Mouse (Mus musculus) lung, embryonic 14.5 days (tissue): ENCODE data around the gene Kcnh4. TPM values are rescaled to one million over a fixed set of nuclear protein-coding genes. Genes with fewer than 3 reads are reported as not detected.
A peak's percentile ranks its signal among the peaks of the same experiment; 100 is the strongest.

ENCODE experiments used
- ATAC-seq: fragments of 200-750 bp; cut with Nextera tagmentation; 2 replicates; pipeline ENCODE4 v1.8.0; 2017; ENCODE audit warnings: mild to moderate bottlenecking, moderate TSS enrichment, moderate library complexity; ENCODE audit not compliant: insufficient read depth
- DNase-seq: peaks from one replicate; pipeline ENCODE4 v3.0.0-alpha.2; 2015
- H3K27ac ChIP-seq: fragments of 300-500 bp; sonication (generic); 2 replicates; pipeline ENCODE4 v1.5.1; 2014; ENCODE audit warnings: low read depth, mild to moderate bottlenecking, moderate library complexity
- H3K27me3 ChIP-seq: fragments of 300-500 bp; sonication (generic); 2 replicates; pipeline ENCODE4 v1.6.1; 2014; ENCODE audit warnings: low read length, control low read depth; ENCODE audit not compliant: insufficient read depth
- H3K36me3 ChIP-seq: fragments of 300-500 bp; sonication (generic); 2 replicates; pipeline ENCODE4 v1.6.1; 2014; ENCODE audit warnings: control low read depth; ENCODE audit not compliant: insufficient read depth
- H3K4me1 ChIP-seq: fragments of 300-500 bp; sonication (generic); 2 replicates; pipeline ENCODE4 v1.6.1; 2014; ENCODE audit warnings: antibody characterized with exemption, control low read depth; ENCODE audit not compliant: insufficient read depth
- H3K4me2 ChIP-seq: fragments of 300-500 bp; sonication (generic); 2 replicates; pipeline ENCODE4 v1.6.1; 2014; ENCODE audit warnings: mild to moderate bottlenecking
- H3K4me3 ChIP-seq: fragments of 300-500 bp; sonication (generic); 2 replicates; pipeline ENCODE4 v1.5.1; 2014; ENCODE audit warnings: low read depth, low read length
- H3K9ac ChIP-seq: fragments of 300-500 bp; sonication (generic); 2 replicates; pipeline ENCODE4 v1.6.1; 2014
- H3K9me3 ChIP-seq: fragments of 300-500 bp; sonication (generic); 2 replicates; pipeline ENCODE4 v1.6.1; 2016; ENCODE audit warnings: low read depth, low read length, control low read depth
- CTCF ChIP-seq: IDR thresholded peaks from 2 replicates; pipeline ENCODE4 v1.5.1; 2016; ENCODE audit warnings: antibody characterized with exemption, low read depth
- WGBS: fragments of 180-500 bp; shearing (Covaris S2); extraction: QIAGEN DNeasy Blood & Tissue Kit; methylation state at CpG from one replicate; pipeline ENCODE4 v1.1.7; 2014; 5-methylcytosine and 5-hydroxymethylcytosine counted together
- polyA plus RNA-seq: library from polyadenylated mRNA; unstranded; fragments of >200 nt; fragmentation: Nextera tagmentation; extraction: Ambion mirVana; gene quantifications from 2 replicates; pipeline ENCODE4 v1.2.1, GENCODE M21; 2014

Kcnh4 gene
- polyA plus RNA-seq, 1 experiment from 2014 or later, result not detected

- no peak overlapping the region; the same call in 1 of the 2 replicates for H3K9ac ChIP-seq
- ATAC-seq (no peak), DNase-seq (no peak)
- no peaks in the 10 kb centered on the region for H3K27me3 ChIP-seq
- H3K4me3 ChIP-seq, result peak overlapping the region; percentile 90
- no peaks in the 10 kb centered on the region for H3K9me3 ChIP-seq
- H3K4me2 ChIP-seq, result peak overlapping the region; percentile 84
- H3K27ac ChIP-seq, result no peak overlapping the region
- no peak for TF ChIP-seq CTCF
- 0 out of 2 replicates have a peak, but pooled peaks cover 11% of the 10 kb centered on the region for H3K36me3 ChIP-seq
- peaks cover 6% of the 10 kb centered on the region for H3K4me1 ChIP-seq
- 84% methylated on average over 9 of the region's 9 CpGs for WGBS
Measured at GRCm38 (mm10) chr11:100735134-100735865, 24.4 kb downstream of the Kcnh4 start.

- H3K36me3 ChIP-seq, result peaks cover 26% of the 10 kb centered on the region
- DNase-seq (no peak), ATAC-seq (no peak)
- TF ChIP-seq CTCF, result no peak
- no peak overlapping the region for H3K27ac ChIP-seq
- no peaks in the 10 kb centered on the region for H3K4me1 ChIP-seq
- H3K9me3 ChIP-seq, result no peaks in the 10 kb centered on the region
- H3K9ac ChIP-seq, result no peak overlapping the region
- no peaks in the 10 kb centered on the region for H3K27me3 ChIP-seq
- WGBS, result 84% methylated on average over 6 of the region's 6 CpGs
- H3K4me2 ChIP-seq, result no peak overlapping the region
- no peak overlapping the region for H3K4me3 ChIP-seq
Measured at GRCm38 (mm10) chr11:100730477-100731205, 29.1 kb downstream of the Kcnh4 start.

- Histone ChIP-seq H3K4me1 (peaks cover 5% of the 10 kb centered on the region), H3K27me3 (no peaks in the 10 kb centered on the region), H3K36me3 (peaks cover 26% of the 10 kb centered on the region), H3K9ac (no peak overlapping the region), H3K4me2 (no peak overlapping the region), H3K9me3 (no peaks in the 10 kb centered on the region), H3K27ac (no peak overlapping the region), H3K4me3 (no peak overlapping the region)
- 85% methylated on average over 4 of the region's 4 CpGs for WGBS
- ATAC-seq, result no peak
- no peak for TF ChIP-seq CTCF
- no peak for DNase-seq
Measured at GRCm38 (mm10) chr11:100729976-100730375, 29.8 kb downstream of the Kcnh4 start.

- Histone ChIP-seq H3K4me1 (peaks cover 7% of the 10 kb centered on the region), H3K27ac (no peak overlapping the region), H3K36me3 (peaks cover 26% of the 10 kb centered on the region), H3K27me3 (no peaks in the 10 kb centered on the region), H3K9me3 (no peaks in the 10 kb centered on the region), H3K9ac (no peak overlapping the region), H3K4me2 (no peak overlapping the region), H3K4me3 (no peak overlapping the region)
- 77% methylated on average over 6 of the region's 6 CpGs for WGBS
- DNase-seq (no peak), ATAC-seq (no peak)
- no peak for TF ChIP-seq CTCF
Measured at GRCm38 (mm10) chr11:100728601-100729000, 31.1 kb downstream of the Kcnh4 start.

GRCm38 (mm10) chr11:100727201-100727600 lies 32.5 kb downstream of the Kcnh4 start:
- Histone ChIP-seq H3K4me2 (no peak overlapping the region), H3K4me3 (no peak overlapping the region), H3K9me3 (no peaks in the 10 kb centered on the region), H3K4me1 (peaks cover 8% of the 10 kb centered on the region), H3K36me3 (peaks cover 17% of the 10 kb centered on the region), H3K27me3 (no peaks in the 10 kb centered on the region), H3K9ac (no peak overlapping the region), H3K27ac (no peak overlapping the region)
- WGBS, result 96% methylated on average over 3 of the region's 3 CpGs
- ATAC-seq, result no peak
- no peak for TF ChIP-seq CTCF
- DNase-seq, result no peak

- peak overlapping the region; percentile 64 for H3K27ac ChIP-seq
- peaks cover 10% of the 10 kb centered on the region for H3K4me1 ChIP-seq
- peak overlapping the region; percentile 27 for H3K4me2 ChIP-seq
- ATAC-seq (peak; percentile 38; the same call in 1 of the 2 replicates), DNase-seq (peak; percentile 73)
- H3K27me3 ChIP-seq, result no peaks in the 10 kb centered on the region
- WGBS, result 9% methylated on average over 5 of the region's 5 CpGs
- no peak overlapping the region for H3K4me3 ChIP-seq
- H3K9ac ChIP-seq, result peak overlapping the region; percentile 16; the same call in 1 of the 2 replicates
- TF ChIP-seq CTCF, result no peak
- H3K9me3 ChIP-seq, result no peaks in the 10 kb centered on the region
- H3K36me3 ChIP-seq, result peaks cover 15% of the 10 kb centered on the region
Measured at GRCm38 (mm10) chr11:100724919-100725512, 34.7 kb downstream of the Kcnh4 start.
